Mouse (Mus musculus): ENCODE data around the gene Psmb8.

DNA sequence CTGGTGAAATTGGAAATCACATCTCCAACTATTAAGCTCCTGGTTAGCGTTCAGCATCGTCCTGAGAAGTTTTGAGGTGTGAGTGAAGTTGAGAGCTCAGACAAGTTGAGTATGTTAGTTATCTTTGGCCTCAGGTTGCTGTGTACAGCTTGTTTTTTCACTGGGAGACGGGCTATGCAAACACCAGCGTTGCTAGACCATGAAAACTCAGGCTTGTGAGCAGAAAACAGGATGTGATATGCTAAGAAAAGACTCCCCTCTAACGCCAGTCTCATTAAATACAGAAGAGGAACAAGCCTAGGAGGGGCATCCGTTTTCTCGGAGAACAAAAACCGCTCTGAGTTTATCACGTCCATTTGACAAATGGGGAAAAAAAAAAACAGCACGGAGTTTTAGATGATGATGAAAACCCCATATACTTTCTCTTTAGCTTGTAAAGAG lies 42.1 kb downstream of the Psmb8 start:
- TF ChIP-seq POLR2AphosphoS2 (IDR thresholded peaks at IDR 0.05; ENCODE audit: insufficient read length, low read depth) = no peak
- no peak for TF ChIP-seq POLR2A (IDR thresholded peaks at IDR 0.05; ENCODE audit: insufficient read length, low read depth)
- no peak for TF ChIP-seq MYOD1 (IDR thresholded peaks at IDR 0.05; ENCODE audit: control insufficient read depth in 1 of 3, insufficient read length in 2 of 3, low read depth in 2 of 3)
- TF ChIP-seq TCF12 (IDR thresholded peaks at IDR 0.05; ENCODE audit: insufficient read depth, poor library complexity, severe bottlenecking) = no peak
- no peak for TF ChIP-seq MYOG (IDR thresholded peaks at IDR 0.05; ENCODE audit: control insufficient read depth in 1 of 3, insufficient read depth in 1 of 3, insufficient read length in 2 of 3, low read depth in 2 of 3)
- no peak for TF ChIP-seq REST (IDR thresholded peaks at IDR 0.05; ENCODE audit: insufficient read depth, insufficient read length)
- TF ChIP-seq MAX (IDR thresholded peaks at IDR 0.05; ENCODE audit: low read depth) = no peak
- no peak for TF ChIP-seq SRF (IDR thresholded peaks at IDR 0.05; ENCODE audit: control insufficient read depth, insufficient read length, low read depth)
- no peak for TF ChIP-seq USF1 (IDR thresholded peaks at IDR 0.05; ENCODE audit: low read depth)
